Mouse (Mus musculus): Measurements from ENCODE around the gene 4930590J08Rik.
A peak's percentile ranks its signal among the peaks of the same experiment; 100 is the strongest.
"Not testable (repeated sequence)": the region's sequence is repeated elsewhere in the genome, so short reads cannot be mapped to it uniquely, and the experiment has no call there.

4930590J08Rik gene

DNA sequence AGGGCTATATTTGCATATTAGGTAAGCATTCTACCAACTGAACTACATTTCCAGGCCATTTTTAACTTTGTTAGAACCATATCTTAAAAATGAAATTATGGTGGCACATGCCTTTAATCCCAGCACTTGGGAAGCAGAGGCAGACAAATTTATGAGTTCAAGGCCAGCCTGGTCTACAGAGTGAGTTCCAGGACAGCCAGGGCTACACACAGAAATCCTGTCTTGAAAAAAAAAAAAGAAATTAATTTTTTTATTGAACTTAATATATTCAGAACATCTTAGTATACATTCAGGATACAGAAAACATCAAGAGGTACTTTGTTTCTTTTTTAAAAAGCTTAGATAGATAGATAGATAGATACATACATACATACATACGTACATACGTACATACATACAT, at the start of gene 4930590J08Rik:
Gene 4930590J08Rik, plus strand, starts transcription at position 301 of the 400 bp plus-strand sequence.
- not testable (repeated sequence) for DNase-seq (ENCODE audit: low read depth)

DNA sequence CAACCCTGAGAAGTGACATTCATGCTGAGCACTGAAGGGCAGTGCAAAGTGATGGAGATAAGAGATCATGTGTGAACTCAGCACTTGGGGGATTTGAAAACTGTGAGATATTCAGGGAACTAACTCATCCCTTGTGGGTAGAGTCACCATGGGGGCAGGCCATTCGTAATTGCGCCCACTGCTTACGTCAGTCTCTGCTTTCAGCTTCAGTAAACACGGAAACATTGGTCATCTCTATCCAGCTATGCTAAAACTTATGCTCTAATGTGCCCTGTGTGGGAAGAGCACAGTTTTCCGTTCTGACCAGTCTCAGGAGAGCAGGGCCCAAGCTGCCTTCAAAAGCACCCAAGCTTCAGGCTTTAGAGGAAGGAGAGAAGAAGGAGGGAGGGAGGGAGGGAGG, 44.3 kb upstream of the 4930590J08Rik start:
- no peak for DNase-seq (ENCODE audit: low read depth)

DNA sequence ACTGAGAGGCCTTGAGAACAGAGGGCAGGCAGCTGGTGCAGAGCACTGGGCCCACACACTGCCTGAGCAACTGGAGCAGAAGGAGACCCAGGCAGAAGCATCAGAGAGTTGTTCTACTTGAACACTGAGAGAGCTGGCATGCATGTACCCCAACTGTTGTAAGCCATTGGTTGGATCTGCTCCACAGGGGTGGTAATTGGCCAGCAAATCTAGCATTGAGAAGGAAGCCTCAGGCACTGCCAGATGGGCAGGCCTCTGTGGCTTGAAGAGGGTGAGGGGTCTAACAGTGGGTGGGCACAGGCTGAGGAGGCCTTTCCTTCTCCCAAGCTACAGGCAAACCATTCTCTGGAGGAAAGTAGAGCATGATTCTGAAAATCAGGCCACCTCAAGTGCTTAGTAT, 39.8 kb upstream of the 4930590J08Rik start:
- DNase-seq (ENCODE audit: low read depth): no peak

DNA sequence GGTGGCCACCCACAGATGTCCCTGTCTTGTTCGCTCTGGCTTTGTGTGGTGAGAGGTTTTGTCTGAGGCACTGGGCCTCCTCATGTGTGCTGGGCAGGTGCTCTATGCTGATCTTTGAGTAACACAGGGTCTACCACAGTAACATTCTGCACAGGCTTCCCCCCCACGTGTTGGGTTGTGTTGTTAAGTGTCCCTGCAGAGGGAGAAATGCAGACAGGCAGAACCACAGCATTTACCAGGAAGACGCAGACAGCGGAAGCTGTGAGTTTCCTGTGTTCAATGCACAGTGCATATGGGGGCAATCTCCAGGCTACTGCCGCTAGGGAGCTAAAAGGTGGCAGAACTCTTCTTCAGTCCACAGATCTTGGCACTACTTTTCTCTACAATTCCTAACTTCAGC, 38.0 kb upstream of the 4930590J08Rik start:
- peak; percentile 61 for DNase-seq (ENCODE audit: low read depth)

DNA sequence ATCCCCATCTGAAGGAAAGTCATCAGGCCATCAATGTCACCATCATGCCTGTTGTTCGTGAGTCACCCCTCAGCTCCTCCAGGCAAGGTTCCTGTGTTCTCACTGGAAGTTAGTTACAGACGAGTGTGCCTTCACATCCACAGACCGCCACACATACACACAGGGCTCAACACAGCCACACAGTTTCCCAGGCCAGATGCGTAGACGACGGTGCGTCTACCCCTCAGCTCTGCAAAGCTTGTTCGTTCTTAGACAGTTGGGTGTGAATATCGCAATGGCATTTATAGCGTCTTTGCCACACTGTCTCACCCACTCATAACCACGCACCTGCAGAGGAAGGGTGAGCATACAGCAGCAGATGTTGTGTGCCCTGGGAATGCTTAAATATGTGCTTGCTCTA, 37.0 kb upstream of the 4930590J08Rik start:
- DNase-seq (ENCODE audit: low read depth): peak; percentile 56

DNA sequence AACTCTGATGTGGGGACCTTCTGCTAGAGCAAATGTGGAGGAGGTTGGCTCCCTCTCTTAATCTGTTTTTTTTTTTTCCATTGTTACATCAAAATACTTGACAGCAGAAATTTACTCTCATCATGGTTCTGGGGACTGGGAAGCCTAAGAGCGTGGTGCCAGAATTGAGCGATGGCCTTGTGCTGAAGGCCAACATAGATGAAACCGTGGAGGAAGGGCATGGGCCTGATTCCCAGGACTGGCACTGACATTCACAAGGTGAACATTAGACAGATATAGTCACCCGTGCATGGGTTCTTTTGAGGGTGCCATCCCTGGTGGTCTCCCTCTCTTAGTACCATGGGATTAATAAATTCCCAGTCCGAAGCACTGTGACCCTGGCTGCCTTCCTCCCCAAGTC, 34.5 kb upstream of the 4930590J08Rik start:
- DNase-seq (ENCODE audit: low read depth): no peak

DNA sequence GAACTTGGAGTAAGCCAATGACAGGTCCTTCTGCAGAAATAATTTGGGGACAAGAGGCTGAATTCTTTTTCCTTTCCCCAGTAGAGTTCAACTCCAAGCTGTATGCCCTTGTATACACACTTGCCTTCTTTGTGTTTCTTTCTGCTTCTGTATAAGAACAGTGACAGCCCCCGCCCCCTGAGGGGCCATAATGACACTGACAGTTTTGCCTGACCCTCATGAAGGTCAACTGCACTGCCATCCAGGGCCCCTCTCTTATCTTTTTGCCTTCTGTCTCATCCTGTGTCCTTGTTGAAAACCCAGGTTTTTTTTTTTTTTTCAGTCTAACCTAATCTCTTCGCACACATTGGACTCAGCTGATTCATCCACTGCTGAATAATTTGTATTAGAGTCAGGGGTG, 29.8 kb upstream of the 4930590J08Rik start:
- no peak for DNase-seq (ENCODE audit: low read depth)

DNA sequence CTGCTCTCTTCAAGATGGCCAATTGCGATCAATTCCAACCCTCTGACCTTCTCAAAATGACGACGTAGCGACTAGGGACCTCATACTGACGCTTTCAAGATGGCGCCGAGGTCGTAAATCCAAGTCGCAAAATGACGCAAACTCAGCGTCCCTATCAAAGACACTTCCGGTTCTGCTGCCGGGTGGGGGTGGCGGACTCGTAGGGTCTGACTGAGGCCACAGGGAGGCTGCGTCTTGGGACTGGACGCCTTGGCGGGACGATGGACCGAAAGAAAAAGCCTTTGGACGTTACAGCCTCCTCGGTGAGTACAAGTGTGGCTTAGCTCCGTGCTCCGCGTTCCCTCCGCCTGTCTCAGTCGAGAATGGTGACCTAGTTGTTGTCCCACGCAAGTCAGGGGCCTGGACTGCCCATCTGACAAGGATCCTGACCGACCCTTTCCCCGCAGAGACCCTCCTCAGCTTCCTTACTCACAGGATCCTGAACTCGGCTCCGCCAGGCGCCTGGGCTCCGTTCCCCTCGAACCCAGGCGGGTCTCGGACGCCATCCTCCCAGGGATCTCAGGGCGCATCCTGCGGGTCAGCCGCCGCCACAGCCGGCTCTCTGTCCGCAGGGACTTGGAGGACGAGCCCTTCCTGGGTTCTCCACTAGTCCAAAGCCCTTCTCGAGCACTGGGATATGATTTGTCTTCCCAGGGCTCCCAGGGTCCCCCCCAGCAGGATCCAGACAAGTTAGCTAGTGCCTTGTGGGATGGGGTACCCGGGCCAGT, 24.5 kb upstream of the 4930590J08Rik start, which contains the start of gene Ccdc174:
Gene Ccdc174, plus strand, starts transcription at position 169 of the 767 bp plus-strand sequence.
- DNase-seq (ENCODE audit: low read depth): peak; percentile 96

DNA sequence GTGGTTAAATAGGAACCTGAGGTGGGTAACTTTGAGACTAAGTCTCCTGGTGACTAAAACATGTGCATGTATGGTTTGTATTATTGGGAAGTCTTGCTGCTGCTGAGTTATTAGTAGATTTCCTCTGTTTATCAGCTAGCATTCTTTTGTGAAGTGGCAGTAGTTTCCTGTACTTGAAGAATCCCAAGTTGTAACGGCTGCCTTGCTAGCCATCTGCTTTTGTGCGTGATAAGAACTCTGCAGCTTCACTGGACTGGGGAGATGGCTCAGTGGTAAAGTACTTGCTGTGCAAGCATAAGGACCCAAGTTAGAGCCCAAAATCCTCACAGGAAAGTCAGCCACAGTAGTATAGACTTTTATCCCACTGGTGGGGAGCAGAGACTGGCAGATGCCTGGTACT, 18.8 kb upstream of the 4930590J08Rik start:
- DNase-seq (ENCODE audit: low read depth): no peak

DNA sequence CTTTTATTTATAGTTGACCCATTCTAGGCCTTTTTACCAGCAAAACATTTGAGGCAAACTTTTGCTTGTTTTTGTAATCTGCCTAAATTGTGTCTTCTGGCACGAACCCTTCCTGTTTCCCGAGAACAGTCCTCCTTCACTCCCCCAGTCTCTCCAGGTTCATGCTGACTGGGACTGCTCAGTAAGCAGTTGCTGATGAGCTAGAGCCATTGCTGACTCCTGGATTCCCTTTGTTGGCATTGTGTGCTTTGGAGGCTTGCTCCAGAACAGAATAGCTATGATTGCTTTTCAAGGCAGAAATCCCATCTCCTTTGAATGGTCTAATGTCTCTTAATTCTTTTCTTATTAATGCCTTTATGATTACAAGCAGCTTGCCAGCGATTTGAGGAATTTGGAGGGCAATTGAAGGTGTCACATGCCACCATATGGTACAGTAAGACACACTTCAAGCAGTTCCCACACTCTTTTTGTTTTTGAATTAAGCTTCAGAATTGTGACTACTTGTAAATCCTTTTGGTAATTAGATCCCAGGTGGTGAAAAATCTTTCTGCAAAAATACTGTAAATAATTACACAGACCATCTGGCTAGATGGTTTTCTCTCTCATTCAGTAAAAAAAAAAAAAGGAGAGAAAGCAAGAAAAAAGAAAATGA, 13.2 kb upstream of the 4930590J08Rik start:
- no peak for DNase-seq (ENCODE audit: low read depth)

DNA sequence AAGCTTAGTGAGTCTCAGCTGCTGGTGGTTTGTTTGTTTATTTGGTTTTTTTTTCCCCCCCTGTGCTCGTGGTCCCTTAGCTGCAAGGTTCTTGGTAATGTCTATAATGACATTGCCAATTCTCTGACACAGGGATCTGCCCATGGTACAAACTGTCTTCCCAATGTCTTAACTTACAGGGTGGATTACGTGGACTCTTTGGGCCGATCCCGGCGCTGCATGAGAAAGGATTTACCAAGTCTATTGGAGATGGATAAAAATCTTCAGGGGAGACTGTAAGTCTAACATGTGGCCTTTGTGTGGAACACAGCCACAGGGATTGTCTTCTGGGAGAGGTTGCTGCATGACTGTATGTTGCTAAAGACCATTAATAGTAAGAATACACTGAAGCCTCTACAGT, 12.0 kb upstream of the 4930590J08Rik start:
- no peak for DNase-seq (ENCODE audit: low read depth)

DNA sequence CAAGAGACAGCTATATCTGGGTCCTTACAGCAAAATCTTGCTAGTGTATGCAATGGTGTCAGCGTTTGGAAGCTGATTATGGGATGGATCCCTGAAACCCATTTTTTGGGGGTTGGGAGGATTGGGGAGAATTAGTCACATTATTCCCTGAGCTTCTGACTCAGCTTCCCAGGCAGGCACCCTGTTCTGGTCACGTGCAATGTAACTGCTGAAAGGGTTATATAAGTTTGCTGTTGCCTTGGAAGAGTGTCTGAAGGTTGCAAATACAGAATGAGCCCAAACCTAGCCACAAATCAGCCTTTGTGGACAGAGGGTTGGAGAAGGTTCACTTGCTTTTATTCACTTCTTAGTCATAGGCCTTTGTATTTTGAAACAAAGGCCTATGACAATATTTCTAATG, 10.8 kb upstream of the 4930590J08Rik start:
- no peak for DNase-seq (ENCODE audit: low read depth)

DNA sequence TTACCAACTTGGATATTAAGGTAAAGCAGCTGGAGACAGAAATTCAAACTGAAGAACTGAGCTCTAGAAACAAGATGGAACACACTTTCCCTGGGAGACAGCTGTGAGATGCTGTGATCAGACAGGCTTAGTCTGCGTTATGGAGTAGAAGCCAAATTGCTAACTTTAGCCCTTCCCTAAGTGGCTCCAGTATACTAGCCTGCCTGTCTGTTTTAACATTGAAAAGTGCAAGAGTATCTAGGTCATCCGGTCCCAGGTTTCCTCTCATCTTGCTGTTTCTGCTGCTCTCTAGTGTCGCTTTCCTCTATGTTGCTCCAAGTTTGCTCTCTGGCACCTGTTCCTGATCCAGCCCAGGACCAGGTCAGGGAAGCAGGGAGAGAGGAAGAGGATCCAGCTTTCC, 5.8 kb upstream of the 4930590J08Rik start:
- DNase-seq (ENCODE audit: low read depth): no peak

DNA sequence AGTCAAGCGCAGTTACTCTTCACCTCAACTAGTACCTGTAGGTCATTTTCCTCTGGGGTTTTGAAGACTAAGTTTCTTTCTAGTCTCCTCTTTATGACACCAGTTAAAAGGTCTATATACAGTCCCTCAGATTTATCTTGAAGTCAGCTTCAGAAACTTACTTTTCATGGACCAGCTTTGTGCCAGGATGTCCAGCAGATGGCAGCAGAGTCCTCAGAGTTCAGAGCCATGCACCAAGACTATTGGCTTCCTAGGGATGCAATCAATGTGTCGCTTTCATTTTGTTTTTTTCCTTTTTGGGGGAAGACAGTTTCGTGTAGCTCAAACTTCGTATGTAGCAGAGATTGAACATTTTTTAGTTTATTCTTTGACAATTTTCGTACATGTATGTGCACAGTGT, 1.1 kb upstream of the 4930590J08Rik start:
- peak; percentile 76 for DNase-seq (ENCODE audit: low read depth)

DNA sequence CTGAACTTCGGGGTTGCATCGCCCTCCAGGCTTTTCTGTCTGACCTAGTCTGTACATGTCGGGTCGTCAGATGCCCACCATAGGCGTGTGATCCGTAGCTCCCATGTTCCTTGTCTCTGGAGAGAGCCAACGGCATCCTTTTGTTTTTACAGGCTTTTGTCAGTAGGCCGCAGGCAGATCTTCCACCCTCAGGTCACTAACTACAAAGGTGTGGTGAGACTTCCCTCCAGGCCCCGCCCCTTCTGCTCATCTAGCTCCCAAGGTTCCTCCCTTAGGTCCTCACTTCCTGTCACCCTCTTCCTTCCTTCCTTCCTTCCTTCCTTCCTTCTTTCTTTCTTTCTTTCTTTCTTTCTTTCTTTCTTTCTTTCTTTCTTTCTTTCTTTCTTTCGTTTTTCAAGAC, 11.4 kb downstream of the 4930590J08Rik start:
- no peak for DNase-seq (ENCODE audit: low read depth)

DNA sequence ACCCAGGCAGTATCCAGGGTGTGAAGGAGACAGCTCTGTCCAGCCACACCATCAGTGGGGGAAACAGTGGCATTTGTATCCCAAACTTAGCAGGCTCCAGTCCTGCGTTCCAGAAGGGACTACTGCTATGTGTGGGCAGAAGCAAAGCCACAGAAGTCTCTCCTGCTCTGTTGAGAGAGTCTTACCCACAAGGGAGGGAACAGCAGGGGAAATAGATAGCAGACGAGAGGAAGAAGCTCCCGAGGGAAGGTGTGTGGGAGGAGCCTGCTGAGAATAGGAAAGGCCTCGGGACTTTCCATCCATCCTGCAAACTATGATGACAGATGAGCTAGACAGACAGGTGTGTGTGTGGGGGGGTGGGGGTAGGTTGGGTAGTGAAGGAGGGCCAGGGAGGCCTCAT, 14.7 kb downstream of the 4930590J08Rik start:
- no peak for DNase-seq (ENCODE audit: low read depth)

DNA sequence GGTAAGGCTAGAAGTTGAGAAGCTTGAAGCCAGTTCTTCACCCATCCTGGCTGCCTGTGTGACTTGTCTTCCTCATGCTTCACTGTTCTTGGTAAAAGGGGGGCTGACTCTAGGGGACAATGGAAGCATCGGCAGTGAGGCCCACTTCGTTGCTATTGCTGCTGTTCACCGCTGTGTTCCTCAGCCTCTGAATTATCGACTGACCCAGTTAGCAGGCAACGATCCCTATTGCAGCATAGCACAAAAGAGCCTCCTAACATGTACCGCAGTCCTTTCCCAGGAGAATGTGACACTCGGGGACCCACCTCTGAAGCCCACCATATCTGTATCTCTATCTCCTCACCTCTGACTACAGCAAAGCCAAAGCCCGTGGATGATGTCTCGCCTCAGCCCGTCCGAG, 15.1 kb downstream of the 4930590J08Rik start:
- no peak for DNase-seq (ENCODE audit: low read depth)

DNA sequence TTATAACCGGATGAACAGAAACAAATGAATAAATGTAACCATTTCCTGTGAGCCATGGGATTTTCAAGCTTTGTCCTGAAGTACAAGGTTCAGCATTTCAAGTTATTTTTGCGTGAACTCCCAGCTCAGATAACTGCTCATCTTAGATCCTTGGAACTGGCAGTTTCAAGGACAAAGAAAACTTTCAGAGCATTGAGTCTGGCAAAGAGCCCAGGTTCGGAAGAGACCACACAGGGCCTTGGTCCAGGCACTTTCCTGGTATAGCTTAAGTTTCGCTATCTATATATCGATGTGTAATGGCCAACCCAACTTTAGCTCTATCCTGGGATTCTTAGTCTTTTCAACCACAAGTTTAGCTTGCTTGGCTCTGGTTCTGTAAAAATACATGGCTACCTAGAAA, 28.6 kb downstream of the 4930590J08Rik start:
- DNase-seq (ENCODE audit: low read depth): no peak

DNA sequence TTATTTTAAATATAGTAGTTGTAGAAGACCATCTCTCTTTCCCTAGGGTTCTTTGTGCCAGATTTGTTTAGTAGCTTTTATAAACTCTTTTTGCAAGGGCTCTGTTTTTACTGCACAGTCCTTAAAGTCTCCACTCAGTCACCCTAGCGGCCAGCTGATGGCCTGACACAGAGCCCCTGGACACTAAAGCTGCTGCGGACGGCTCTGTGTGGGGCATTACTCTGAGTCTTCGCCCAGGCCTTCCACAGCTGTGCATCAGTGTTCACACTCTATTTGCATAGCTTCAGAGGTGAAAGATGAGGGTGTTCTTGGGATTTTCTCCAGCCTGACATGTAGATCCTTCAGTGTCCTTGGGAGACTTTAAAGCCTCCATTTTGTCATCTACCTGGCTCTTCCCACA, 35.9 kb downstream of the 4930590J08Rik start:
- no peak for DNase-seq (ENCODE audit: low read depth)

DNA sequence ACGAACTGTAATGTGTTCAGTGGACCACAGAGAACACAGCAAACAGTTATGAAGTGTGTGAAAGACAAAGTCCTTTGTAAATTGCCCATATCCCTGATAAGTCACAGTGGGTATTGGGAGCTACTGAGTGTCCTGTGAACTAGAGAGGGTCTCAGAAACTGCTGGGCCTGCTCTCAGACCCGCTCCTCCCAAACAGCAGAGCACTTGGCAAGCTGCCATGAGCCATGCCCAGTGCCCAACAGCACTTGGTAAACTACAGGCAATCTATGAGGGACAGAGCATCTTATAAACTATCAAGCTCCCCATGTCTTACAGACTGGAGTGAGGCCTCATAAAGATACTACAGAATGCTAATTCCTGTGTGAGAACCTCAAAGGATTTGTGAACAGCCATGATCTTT, 45.8 kb downstream of the 4930590J08Rik start:
- no peak for DNase-seq (ENCODE audit: low read depth)

DNA sequence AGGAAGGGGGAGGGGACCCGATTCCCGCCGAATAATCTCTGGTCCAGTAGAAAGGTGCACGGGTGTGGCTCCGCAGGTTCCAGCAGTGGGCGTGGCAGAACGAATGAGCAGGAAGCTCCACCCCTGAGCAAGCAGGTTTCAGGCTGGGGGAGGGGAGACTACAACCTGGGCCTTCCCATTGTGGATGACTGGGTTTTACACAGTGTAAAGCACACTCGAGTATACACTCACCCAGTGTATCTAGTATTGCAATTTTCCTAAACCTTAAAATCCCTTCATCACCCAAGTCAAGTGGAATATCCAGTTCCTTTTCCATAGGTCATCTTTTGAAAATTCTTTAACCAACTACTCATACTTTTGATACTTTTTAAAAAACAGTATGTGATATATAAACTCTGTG, 55.4 kb downstream of the 4930590J08Rik start:
- DNase-seq (ENCODE audit: low read depth): not testable (repeated sequence)

DNA sequence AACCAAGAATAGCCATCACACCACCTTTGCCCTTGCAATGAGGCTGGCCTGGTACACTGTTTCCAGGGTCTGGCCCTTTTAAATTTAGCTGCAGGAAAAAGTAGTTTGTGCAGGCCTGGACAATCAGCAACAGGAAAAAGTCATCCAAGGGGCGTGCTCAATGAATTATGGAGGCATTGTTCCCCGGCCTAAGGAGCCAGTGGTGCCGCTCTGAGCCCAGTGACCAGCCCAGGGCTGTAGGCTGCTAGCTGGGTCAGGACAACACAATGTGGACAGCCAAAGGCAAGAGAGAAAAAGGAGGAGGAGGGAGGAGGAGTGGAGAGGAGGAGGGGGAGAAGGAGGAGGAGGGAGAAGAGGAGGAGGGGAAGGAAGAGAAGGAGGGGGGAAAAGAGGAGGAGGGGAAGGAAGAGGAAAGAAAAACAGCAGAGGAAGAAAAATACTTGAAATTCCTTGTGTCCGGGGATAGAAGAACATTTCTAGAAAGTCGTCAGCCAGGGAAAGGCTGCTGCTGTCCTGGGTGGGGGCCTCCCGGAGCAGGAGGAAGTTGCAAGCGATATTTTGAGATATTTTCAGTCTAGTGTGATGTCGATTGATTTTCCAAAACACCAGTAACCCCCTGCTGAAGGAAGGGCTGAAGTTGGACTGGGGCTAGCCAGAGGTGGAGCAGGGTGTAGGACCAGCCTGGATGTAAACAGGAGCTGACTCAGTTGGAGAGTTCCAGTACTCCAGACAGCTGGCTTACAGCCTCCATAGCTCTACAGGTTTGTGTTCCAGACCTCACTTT, 57.6 kb downstream of the 4930590J08Rik start:
- DNase-seq (ENCODE audit: low read depth): no peak

DNA sequence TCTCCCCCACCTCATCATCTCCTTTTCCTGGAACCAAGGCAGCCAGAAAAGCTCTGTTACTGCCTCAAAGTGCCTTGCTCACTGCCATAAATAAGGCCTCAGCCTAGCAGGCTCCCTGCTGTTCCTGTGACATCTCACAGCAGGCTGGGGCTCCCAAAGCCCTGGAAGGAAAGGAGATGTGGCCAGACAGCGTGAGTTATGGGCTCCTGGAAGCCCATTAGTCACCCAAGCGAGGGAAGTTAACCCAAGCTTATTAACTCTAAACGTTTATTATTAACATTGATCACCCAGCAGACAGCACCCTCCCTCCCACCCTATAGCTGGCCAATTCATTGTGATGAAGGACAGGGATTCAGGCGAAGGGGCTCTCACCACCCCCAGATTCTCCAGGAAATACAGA, 60.8 kb downstream of the 4930590J08Rik start:
- DNase-seq (ENCODE audit: low read depth): no peak
